Mouse (Mus musculus): Measurements from ENCODE around the gene Porcn. TPM values are rescaled to one million over a fixed set of nuclear protein-coding genes. Genes with fewer than 3 reads are reported as not detected.

The Porcn gene
- total RNA-seq, 2 experiments from 2014 or later, result 74.4 to 76.7 TPM

DNA sequence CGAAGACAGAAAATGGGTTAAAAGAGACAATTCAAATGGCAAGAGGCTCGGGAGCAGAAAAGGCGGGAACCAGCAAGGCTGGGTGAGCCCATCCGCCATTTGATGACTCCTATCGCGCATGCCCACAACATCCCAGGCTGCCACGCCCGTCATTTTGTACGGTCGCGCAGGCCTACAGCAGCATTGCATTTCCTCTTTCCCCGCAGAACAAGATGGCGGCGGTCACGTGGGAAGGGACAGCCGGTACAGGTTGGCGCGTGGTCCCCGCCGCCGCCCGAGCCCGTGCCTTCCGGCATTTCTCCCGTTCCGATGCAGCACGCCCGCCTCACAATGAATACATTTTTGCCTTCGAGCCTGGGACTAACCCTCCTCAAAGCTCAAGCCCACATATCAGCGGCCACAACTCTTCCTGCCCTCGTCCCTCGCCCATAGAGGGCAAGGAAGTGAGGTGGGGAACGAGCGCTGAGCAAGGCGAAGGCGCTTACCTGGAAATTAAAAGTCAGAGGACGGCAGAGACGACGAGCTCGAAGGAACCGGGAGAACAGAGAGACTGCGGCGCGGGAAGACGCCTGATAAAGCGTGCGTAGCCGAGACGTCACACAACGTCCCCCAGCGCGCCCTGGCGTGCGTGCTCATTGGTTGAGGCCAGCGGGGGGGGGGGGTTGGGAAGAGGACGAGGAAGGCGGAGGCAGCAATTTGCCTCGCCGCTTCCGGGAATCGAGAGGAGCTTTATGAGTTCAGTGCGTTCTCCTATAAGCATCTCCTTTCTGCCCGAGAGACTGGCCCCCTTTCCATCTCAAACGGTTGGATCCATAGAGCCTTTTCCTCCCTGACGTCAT is 61.0 kb downstream of the Porcn start, which contains the start of gene Rbm3:
Rbm3 (minus strand) TSS at position 728 of the 839 bp plus-strand sequence.
- peak; percentile 86 for DNase-seq (ENCODE audit: low spot score in 2 of 2)
- intact Hi-C loops (cut with DNase I), result loop anchor here (1.0 to 5.0 kb wide), 2 partner anchors 13 to 107 kb away; partner anchors contain the start of genes Ftsj1 and Wdr13

Other genes with a start within 250 kb of the Porcn start
- not detected for gene Gata1, start 228.5 kb downstream of the Porcn start, total RNA-seq (2021)
- under 1 TPM in 1 of 2 experiments, not detected in 1; 0.69 TPM for gene Glod5, start 188.0 kb downstream of the Porcn start, total RNA-seq (2021)
- 10 to 100 TPM; 28.3 TPM for gene Suv39h1, start 131.8 kb downstream of the Porcn start, total RNA-seq (2021)
- gene Was, start 116.0 kb downstream of the Porcn start, total RNA-seq (2021), result 1 to 10 TPM; 1.5 to 1.6 TPM
- 100 to 1,000 TPM; 203 TPM for gene Wdr13, start 73.6 kb downstream of the Porcn start, total RNA-seq (2021)
- gene Rbm3, start 60.6 kb downstream of the Porcn start, total RNA-seq (2021), result 100 to 1,000 TPM; 124 to 126 TPM
- 10 to 100 TPM; 15.9 to 16.8 TPM for gene Tbc1d25, start 30.3 kb downstream of the Porcn start, total RNA-seq (2021)
- gene Ebp, start 13.0 kb downstream of the Porcn start, total RNA-seq (2021), result 10 to 100 TPM; 33.5 to 35.9 TPM
- 10 to 100 TPM; 22.8 to 27.2 TPM for gene Ftsj1, start 45.9 kb upstream of the Porcn start, total RNA-seq (2021)
- gene Slc38a5, start 64.6 kb upstream of the Porcn start, total RNA-seq (2021), result 1 to 10 TPM; 2.3 to 4.3 TPM
- gene Ssxb10, start 120.9 kb upstream of the Porcn start, total RNA-seq (2021), result not detected
- gene Ssxb9, start 160.5 kb upstream of the Porcn start, total RNA-seq (2021), result not detected
- not detected for gene Ssxb1, start 206.8 kb upstream of the Porcn start, total RNA-seq (2021)

Measured in left cerebral cortex, postnatal 36 days (tissue).